Mouse (Mus musculus) ovary, postnatal 10 days (tissue): ENCODE results near the gene Gm49366.
A peak's percentile ranks its signal among the peaks of the same experiment; 100 is the strongest.
"Not testable (repeated sequence)": the region's sequence is repeated elsewhere in the genome, so short reads cannot be mapped to it uniquely, and the experiment has no call there.

ENCODE experiments used
- DNase-seq: peaks from one replicate; pipeline ENCODE4 v3.0.0; 2022; ENCODE audit warnings: low spot score

Gene Gm49366

GRCm38 (mm10) chr12:84083842-84084241 lies 45.1 kb downstream of the Gm49366 start:
- DNase-seq = no peak

GRCm38 (mm10) chr12:84084581-84084980 lies 45.8 kb downstream of the Gm49366 start:
- DNase-seq = no peak

- not testable (repeated sequence) for DNase-seq
Measured at GRCm38 (mm10) chr12:84094666-84095065, 55.9 kb downstream of the Gm49366 start.

GRCm38 (mm10) chr12:84099605-84100004 lies 60.9 kb downstream of the Gm49366 start:
- DNase-seq = no peak

DNA sequence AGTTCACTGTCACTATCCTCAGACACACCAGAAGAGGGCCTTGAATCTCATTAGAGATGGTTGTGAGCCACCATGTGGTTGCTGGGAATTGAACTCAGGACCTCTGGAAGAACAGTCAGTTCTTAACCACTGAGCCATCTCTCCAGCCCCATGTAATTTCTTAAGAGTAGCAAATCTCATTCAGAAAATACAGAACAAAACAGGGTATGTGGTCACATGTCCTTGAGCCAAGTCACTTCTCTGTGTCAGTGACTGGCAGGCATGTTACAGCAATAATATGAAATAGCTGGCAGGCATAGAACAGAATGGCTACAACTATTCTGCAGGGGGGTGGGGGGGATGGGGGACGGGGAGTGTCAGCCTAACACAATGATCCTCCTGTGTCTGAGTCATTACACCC lies 61.3 kb downstream of the Gm49366 start:
- DNase-seq = no peak

DNA sequence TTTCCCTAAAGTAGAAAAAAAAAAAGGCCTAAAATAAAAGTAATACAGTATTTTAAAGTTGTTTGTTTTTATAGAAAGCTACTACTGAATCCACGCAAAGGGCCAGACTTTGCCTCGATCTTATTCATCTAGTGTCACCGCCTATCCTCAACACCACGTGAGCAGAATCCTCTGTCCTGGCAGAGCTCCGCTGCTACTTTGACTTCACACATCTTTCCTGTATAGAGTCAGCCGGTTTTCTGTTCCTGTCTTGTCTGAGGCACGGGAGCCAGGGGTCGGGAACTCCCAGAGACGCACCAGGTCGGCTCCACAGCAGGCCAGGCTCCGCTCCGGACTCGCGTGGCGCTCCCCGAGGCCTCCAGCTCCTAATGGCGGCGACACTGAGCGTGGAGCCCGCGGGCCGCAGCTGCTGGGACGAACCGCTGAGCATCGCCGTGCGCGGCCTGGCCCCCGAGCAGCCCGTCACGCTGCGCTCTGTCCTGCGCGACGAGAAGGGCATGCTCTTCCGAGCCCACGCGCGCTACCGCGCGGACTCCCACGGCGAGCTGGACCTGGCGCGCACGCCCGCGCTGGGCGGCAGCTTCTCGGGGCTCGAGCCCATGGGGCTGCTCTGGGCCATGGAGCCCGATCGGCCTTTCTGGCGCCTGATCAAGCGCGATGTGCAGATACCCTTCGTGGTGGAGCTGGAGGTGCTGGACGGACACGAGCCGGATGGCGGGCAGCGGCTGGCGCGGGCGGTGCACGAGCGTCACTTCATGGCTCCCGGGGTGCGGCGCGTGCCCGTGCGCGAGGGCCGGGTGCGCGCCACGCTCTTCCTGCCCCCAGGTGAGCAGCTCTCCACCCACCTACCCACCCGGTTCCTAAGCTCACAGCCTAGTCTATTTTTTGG lies 62.1 kb downstream of the Gm49366 start, which contains the start of gene Acot6:
Acot6 (plus strand) TSS at position 51 of the 889 bp plus-strand sequence.
- peak; percentile 18 for DNase-seq

DNA sequence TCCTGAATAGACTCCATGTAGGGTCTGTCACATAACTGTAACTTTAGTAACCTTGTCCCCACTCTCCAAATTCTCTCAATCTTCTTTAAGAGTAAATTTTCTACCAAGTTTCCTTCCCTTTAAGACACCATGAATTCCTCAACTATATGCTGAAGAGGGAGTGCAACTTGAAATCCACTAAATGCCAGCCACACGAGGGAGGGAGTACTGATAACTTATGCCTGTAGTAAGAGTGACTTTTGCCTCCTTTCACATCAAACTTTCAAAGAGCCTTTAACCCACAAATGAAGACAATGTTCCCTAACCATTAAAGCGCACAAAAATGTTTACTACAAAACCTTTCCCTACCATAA lies 62.7 kb downstream of the Gm49366 start:
- no peak for DNase-seq

GRCm38 (mm10) chr12:84107012-84107411 lies 68.3 kb downstream of the Gm49366 start:
- DNase-seq = no peak

DNA sequence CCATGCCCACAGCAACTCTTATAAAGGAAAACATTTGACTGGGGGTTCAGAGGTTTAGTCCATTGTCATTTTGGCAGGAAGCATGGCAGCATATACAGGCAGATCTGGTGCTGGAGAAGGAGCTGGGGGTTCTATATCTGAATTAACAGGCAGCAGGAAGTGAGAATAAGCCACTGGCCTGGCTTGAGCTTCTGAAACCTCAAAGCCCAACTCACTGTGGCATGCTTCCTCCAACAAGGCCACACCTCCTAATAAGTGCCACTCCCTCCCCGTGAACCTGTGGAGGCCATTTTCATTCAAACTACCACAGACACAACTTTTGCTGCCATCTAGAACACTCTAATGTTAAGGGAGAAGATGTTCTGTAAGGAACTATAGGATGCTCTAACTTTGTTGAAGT lies 69.0 kb downstream of the Gm49366 start:
- no peak for DNase-seq
